Mouse (Mus musculus) hematopoietic stem cell, adult 5-6 weeks (primary cell): ENCODE measurements around the gene Muc20. TPM values are rescaled to one million over a fixed set of nuclear protein-coding genes. Genes with fewer than 3 reads are reported as not detected.
A peak's percentile ranks its signal among the peaks of the same experiment; 100 is the strongest.

ENCODE experiments used
- ATAC-seq, 2 experiments: fragments of 125-278 bp in 1 of 2; replicated peaks in 1 of 2; 2 replicates each; pipeline ENCODE4 v1.8.0; 2016 to 2017; ENCODE audit warnings: inconsistent platforms in 2 of 2, mild to moderate bottlenecking in 2 of 2, moderate number of reproducible peaks in 2 of 2, low read depth in 1 of 2, moderate TSS enrichment in 1 of 2; ENCODE audit not compliant: low FRiP score in 2 of 2, poor library complexity in 2 of 2, severe bottlenecking in 2 of 2, insufficient read depth in 1 of 2, low TSS enrichment in 1 of 2
- total RNA-seq: library from RNA; stranded (forward); fragments of 172-1452, 232-1000 nt; gene quantifications from 2 replicates; pipeline ENCODE4 v1.2.3, GENCODE M21; 2017

The Muc20 gene
- not detected in 2 replicates for total RNA-seq

- ATAC-seq: no peak
Measured at GRCm38 (mm10) chr16:32797426-32797689, at the start of gene Muc20. TSS of gene Muc20 (minus strand) at chr16:32797435.

DNA sequence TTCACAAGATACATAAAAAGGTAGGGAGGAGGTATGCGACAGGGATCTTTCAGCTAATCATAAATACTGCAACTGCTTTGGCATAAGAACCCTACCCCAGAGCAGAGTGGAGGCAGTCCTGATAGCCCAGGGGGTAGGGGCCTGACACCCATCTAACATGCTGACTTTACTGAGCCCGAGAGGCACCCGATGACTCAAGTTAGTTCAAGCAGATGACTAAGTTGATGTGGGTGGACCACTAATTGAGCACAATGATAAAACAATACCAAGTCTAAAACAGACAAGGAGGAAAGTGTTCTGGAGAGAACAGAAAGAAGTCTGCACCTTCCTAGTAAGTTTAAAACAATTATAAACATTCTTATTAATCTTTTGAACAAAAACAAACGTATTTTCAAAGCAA is 34.3 kb upstream of the Muc20 start:
- no peak for ATAC-seq

GRCm38 (mm10) chr16:32829104-32829503 is 31.9 kb upstream of the Muc20 start:
- ATAC-seq: no peak

DNA sequence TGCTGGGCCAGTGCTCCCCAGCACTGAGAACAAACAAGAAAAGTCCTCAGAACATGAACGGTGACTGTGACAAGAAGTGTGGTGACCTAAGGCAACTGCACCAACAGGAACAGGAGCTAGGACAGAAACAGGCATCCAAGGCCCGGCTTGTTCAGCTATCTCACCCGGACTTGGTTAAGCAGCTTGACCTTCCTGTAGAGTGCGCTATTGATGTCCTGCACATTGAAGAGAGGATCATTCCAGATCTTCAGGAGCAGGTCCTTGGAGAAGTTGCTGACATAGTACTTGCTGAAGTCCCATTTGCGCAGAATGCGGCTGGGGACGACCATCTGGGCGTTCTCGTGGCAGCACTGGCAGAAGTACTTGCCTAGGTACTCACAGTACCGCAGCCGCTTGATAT is 29.3 kb upstream of the Muc20 start:
- no peak for ATAC-seq

- no peak for ATAC-seq
Measured at GRCm38 (mm10) chr16:32825380-32825779, 28.1 kb upstream of the Muc20 start.

DNA sequence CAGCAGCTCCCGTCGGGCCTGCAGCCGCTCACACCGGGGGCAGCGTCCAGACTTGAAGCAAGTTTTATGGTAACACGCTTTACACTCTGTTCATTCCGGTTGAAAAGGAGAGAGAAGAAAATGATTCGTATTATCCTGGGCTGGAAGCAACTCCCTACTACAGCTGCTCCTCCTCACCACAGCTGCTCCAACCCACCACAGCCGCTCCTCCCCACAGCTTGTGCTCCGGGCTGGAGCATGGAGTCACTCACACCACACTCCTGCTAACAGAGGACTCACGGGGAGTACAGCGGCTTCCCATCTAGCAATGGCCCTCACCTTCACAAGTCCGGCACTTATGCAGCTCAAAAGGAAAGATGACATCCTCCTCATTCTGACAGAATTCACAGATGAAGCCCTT is 26.8 kb upstream of the Muc20 start:
- ATAC-seq: no peak

GRCm38 (mm10) chr16:32823487-32823886 is 26.3 kb upstream of the Muc20 start:
- no peak for ATAC-seq

DNA sequence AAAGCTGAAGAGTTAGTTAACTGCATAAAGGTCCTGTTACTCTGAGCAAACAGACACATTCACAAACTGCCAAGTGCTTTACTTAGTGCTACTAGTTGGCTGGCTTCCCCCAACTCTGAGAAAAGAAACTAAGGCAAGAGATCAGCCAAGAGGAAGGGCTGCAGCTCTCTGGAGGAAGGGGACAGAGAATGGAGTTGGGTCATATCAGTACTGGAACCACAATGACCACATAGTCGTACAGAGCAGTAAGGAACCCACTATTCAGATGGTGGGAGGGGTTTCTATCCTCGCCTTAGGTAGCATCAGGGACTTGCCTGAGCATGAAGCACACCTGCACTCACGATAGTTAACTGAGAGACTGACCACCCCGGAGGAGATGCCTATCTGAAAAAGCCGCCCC is 25.6 kb upstream of the Muc20 start:
- ATAC-seq: no peak

DNA sequence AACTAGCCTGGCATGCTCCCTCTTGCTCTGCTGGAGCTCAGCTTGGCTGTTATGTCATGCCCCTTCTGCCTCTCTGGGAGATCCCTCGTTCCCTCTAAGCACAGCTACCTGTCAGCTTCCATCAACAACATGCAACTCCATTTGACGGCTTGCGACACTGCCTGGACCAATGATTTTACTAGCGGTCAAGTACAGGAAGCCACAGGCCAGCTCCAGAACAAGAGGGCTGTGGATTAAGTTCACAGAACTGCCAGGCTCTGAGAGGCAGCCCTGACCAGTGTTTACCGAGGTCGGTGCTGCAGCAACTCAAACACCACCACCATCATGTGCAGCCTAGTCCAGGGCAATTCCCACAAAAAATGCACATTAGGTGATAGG is 25.2 kb upstream of the Muc20 start:
- ATAC-seq: no peak

GRCm38 (mm10) chr16:32821772-32822449 is 24.7 kb upstream of the Muc20 start:
- no peak for ATAC-seq

GRCm38 (mm10) chr16:32818441-32818840 is 21.2 kb upstream of the Muc20 start:
- ATAC-seq: no peak

- ATAC-seq: no peak
Measured at GRCm38 (mm10) chr16:32818036-32818435, 20.8 kb upstream of the Muc20 start.

- no peak for ATAC-seq
Measured at GRCm38 (mm10) chr16:32815160-32815605, 17.9 kb upstream of the Muc20 start.

GRCm38 (mm10) chr16:32814539-32814938 is 17.3 kb upstream of the Muc20 start:
- ATAC-seq: no peak

DNA sequence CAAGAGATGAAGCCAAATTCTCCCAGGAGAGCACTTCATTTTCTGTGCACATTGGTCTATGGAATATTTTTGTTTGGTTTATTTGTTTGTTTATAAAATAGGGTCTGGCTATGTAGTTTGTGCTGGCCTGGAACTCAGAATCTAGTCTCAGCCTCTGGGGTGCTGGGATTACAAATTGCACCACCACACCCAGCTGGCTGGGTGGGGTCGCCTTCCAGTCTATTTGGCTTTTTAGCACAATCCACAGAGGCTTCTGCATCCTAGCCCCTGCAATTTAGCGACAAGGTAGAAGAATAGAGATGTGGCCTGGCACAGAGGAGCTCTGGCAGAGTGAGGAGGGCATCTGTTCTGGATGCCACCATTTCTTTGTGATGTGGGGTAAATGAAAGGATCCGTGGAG is 16.5 kb upstream of the Muc20 start:
- no peak for ATAC-seq

DNA sequence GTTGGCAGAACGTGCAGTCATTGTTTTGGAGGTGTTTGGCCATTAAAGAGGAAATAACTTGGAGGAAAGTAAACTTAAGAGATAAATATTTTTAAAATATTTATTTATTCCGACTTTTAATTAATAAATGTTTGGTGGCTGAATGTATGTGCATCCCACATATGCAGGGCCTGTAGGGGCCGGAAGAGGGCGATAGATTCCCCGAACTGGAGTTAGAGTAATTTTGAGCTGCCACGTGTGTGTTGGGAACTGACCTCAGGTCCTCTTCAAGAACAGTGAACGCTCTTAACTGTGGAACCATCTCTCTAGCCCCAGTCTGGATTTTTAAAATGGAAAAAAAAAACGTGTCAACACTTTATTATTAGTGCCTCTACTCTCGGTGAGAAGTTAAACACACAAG is 16.1 kb upstream of the Muc20 start:
- no peak for ATAC-seq

GRCm38 (mm10) chr16:32812888-32813361 is 15.7 kb upstream of the Muc20 start:
- peak; percentile 69 to 87 for ATAC-seq

DNA sequence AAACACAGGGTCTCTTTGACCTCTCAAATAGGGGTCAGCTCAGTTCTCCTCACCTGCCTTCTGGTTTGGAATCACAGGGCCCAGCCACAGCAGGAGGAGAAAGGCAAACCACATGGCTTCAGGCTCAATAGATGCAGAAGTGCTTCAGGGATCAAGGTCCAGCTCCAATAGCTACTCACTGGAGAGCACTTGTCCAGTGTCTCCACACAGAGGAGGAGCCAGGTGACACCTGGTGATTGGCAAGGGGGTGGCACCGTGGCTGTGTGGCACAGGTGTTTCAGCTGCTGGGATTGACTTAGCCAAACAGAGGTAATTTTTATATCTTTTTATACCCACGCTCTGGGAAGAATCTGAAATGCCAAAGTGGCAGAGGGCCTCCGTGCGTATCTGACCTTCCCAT is 13.1 kb upstream of the Muc20 start, which contains the start of gene Smbd1:
TSS of gene Smbd1 (minus strand) at position 157 of the 400 bp plus-strand sequence.
- no peak for ATAC-seq

DNA sequence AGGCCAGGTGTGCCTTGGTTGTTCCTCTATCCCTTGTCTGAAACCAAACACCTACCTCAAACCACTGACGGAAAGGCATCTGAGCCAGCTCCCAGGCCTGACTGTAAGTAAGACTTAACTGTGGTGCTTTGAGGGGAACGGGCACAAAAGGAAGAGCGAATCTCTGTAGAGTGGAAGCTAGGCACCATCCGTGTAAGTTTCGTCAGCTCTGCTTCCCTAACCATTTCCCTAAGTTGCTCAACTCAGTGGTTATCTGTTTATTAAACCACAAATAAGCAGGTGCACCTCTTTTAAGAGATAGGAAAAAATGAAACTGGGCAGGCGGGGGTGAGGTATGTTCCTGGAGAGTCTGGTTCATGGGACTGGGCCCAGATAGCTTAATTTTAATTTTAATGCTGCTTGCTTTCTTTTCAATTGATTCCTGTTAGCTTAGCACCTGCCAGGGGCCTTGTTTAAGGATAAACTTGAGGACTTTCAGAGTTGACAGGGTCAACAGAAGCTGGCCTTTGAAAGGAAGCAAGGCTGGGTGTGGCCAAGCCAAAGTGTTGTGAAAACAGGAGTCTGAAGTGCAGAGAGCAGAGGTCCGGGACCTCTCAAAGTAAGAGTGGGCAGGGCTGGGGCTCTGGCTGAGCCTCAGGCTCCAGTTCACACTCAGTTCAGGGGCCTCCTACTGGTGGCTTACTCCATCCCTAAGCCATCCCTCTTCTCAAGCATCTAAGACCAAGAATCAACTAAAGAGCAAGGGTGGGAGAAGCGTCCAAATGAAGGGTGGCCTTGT is 10.4 kb upstream of the Muc20 start:
- ATAC-seq: no peak
